Mouse (Mus musculus) CD4-positive naive resting alpha-beta T cell, adult 57 days (primary cell): ENCODE data around the gene Hbp1. TPM values are rescaled to one million over a fixed set of nuclear protein-coding genes. Genes with fewer than 3 reads are reported as not detected.

Experiments used
- total RNA-seq: library from RNA; stranded (reverse); gene quantifications from one replicate; pipeline ENCODE4 v1.2.4, GENCODE M21; 2023

The Hbp1 gene
- 139 TPM for total RNA-seq

GRCm38 (mm10) chr12:31949759-31950658 is at the start of gene Hbp1:
Gene Hbp1 (minus strand): TSS chr12:31950535.

Other genes with a start within 250 kb of the Hbp1 start
- not detected for gene Gpr22, start 236.6 kb downstream of the Hbp1 start, total RNA-seq
- gene Prkar2b, start 110.8 kb upstream of the Hbp1 start, total RNA-seq: 2.6 TPM